Mouse (Mus musculus) hematopoietic stem cell, adult 5-6 weeks (primary cell): Measurements from ENCODE around the gene Gm17387. TPM values are rescaled to one million over a fixed set of nuclear protein-coding genes. Genes with fewer than 3 reads are reported as not detected.
"Not testable (repeated sequence)": the region's sequence is repeated elsewhere in the genome, so short reads cannot be mapped to it uniquely, and the experiment has no call there.

Experiments
- ATAC-seq, 2 experiments: fragments of 125-278 bp in 1 of 2; replicated peaks in 1 of 2; 2 replicates each; pipeline ENCODE4 v1.8.0; 2016 to 2017; ENCODE audit warnings: inconsistent platforms in 2 of 2, mild to moderate bottlenecking in 2 of 2, moderate number of reproducible peaks in 2 of 2, low read depth in 1 of 2, moderate TSS enrichment in 1 of 2; ENCODE audit not compliant: low FRiP score in 2 of 2, poor library complexity in 2 of 2, severe bottlenecking in 2 of 2, insufficient read depth in 1 of 2, low TSS enrichment in 1 of 2
- total RNA-seq: library from RNA; stranded (forward); fragments of 172-1452, 232-1000 nt; gene quantifications from 2 replicates; pipeline ENCODE4 v1.2.3, GENCODE M21; 2017

The Gm17387 gene
- total RNA-seq, 1 experiment from 2014 or later = not detected

GRCm38 (mm10) chr7:141008938-141009660 is 19.8 kb upstream of the Gm17387 start:
- ATAC-seq = peak; percentile 65 to 72

GRCm38 (mm10) chr7:141009665-141010064 is 19.3 kb upstream of the Gm17387 start:
- no peak for ATAC-seq

GRCm38 (mm10) chr7:141010593-141010992 is 18.3 kb upstream of the Gm17387 start, which contains the start of gene Ifitm3:
Gene Ifitm3 (minus strand): TSS chr7:141010770.
- 0 out of 4 replicates have a peak, but pooled peaks of 1 of the 2 experiments have one; percentile 7 for ATAC-seq

GRCm38 (mm10) chr7:141011238-141011770 is 17.6 kb upstream of the Gm17387 start:
- ATAC-seq = no peak

GRCm38 (mm10) chr7:141016707-141017697 is 11.9 kb upstream of the Gm17387 start:
- ATAC-seq = peak; percentile 19 to 60; a peak in 3 of 4 replicates

- ATAC-seq = not testable (repeated sequence)
Measured at GRCm38 (mm10) chr7:141017824-141018223, 11.1 kb upstream of the Gm17387 start, which contains the start of gene Ifitm6. Gene Ifitm6 (minus strand): TSS chr7:141017924.

- no peak for ATAC-seq
Measured at GRCm38 (mm10) chr7:141019028-141019427, 9.9 kb upstream of the Gm17387 start.

- peak in 1 of 2 experiments; percentile 70; a peak in 2 of 4 replicates for ATAC-seq
Measured at GRCm38 (mm10) chr7:141021489-141022449, 7.2 kb upstream of the Gm17387 start.

DNA sequence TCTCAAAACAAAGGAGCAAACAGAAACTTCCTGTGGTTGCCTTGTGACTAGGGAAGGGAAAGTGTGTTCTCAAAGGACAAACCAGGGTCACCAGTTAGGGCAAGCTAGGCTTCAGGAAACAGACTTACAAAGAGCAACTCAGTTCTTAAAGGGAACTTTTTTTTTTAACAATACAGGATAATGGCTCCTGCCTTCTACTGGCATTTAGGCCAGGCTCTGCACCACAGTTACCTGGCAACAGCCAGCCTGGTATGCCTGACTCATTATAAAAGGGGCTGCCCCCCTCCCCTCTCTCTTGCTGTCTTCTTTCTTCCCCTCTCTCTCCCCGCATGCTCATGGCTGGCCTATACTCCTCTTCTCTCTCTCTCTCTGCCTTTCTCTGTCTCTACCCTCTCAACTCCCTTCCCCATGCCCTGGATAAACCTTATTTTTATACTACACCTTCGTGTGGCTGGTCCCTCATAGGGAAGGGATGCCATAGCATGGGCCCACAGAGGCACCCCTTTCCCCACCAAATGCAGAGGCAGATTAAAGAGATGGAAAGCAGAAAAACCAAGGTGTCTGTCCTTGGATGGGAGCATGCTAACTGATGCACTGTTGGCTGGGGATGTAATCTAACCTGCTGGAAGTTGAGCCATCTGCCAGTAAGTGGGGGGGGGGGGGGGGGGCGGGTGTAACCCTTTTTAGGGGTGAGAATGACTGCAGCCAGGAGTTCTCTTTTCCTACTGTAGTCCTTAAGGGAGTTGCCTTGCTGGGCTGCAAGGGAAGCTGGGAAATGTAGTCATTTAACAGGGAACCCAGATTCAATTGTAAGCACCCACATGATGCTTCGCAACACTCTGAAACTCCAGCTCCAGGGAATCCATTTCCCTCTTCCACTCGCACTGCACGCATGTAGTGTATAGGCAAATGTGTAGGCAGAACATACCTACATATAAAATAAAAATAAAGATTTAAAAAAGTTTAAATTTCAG is 3.8 kb upstream of the Gm17387 start:
- ATAC-seq = peak; percentile 61 to 69

GRCm38 (mm10) chr7:141026097-141026739 is 2.7 kb upstream of the Gm17387 start:
- ATAC-seq = no peak

DNA sequence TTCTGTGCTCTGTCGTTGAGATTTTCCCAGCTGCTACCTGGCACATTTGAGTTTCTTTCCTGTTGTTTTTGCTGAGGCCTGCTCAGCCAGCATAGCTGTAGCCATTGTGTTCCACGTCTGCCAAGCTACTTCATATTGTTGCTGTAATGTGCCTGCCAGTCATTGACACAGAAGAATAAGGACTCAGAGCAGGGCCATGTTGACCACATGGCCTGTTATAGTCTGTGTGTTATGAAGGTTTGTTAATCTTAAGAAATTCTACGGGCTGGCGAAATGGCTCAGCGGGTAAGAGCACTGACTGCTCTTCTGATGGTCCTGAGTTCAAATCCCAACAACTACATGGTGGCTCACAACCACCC is 2.2 kb upstream of the Gm17387 start:
- no peak for ATAC-seq

- ATAC-seq = no peak
Measured at GRCm38 (mm10) chr7:141030390-141030789, 1.5 kb downstream of the Gm17387 start.

DNA sequence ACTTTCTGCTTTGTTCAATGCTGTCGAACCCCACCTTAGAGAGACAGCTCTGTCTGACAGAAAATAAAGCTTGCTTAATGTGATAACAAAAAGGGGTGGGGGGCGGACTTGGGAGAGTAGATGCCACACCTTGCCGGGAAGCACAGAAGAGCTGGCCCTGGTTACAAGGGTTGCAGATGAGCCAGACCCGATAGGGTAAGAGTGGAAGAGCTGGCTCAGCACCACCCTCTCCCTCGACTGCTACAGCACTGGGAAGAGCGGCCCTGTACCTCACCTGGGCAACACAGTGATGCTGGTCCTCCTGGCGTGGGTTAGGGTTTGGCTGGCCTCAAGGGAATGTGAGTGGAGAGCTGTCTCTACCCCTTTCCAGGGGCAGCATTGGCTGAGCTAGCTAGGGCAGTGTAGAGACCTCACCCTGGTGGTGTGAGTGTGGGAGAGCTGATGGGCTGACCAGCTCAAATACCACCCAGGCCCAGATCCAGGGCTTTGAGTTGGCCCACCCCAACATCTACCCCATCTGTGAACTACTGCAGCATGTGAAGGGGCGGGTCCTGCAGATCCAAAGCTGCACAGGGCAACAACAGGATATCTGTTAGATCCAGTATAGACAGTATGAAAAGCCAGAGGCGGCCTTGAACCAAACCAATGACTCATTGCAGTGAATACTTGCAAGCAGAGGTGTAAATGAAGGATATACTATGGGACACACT is 3.7 kb downstream of the Gm17387 start:
- ATAC-seq = no peak

DNA sequence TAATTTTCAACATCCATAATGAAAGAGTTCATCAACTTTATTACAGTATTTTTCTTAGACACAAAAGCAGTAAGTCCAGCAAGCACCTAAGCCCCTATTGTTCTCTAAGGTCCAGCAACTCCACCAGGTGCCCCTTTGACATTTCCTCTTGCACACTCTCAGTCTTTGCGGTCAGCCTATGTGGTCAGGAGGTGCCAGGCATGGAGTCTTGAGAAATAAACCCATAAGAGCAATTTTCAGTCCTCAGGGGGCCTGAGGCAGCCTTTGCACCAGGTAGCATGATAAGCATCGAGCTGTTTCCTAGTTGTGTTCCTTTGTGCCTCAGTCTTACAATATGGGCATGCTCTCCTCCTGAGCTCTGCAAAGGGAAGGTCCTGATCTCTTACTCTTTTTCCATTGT is 7.7 kb downstream of the Gm17387 start:
- ATAC-seq = peak; percentile 62 to 68; a peak in 3 of 4 replicates
